Mouse (Mus musculus) lung, adult 2 months (tissue): ENCODE measurements at regions not wholly inside any gene's neighbourhood (a gene's known extent, or its start where the extent isn't known, plus 50 kb on each side); places are given as distances from the start of the nearest gene placed in this dataset.

Source experiments
- DNase-seq: peaks from one replicate; pipeline ENCODE4 v3.0.0; 2022
- H3K4me1 ChIP-seq: fragments of 200-500 bp; 2 replicates; pipeline ENCODE4 v1.6.1; 2011; ENCODE audit warnings: low read length; ENCODE audit not compliant: control insufficient read depth, insufficient read depth
- H3K4me3 ChIP-seq: fragments of 200-500 bp; replicated peaks from 2 replicates; pipeline ENCODE3; 2011; ENCODE audit warnings: low read depth, mild to moderate bottlenecking, control low read depth, low read length; ENCODE audit errors: extremely low read depth
- CTCF ChIP-seq: fragments of 200-500 bp; IDR thresholded peaks from 2 replicates; pipeline ENCODE4 v1.5.1; 2011; ENCODE audit warnings: mild to moderate bottlenecking, low read length, control low read depth; ENCODE audit not compliant: insufficient read depth
- POLR2A ChIP-seq: fragments of 200-500 bp; IDR thresholded peaks from 2 replicates; pipeline ENCODE4 v1.6.1; 2011; ENCODE audit warnings: low read depth, mild to moderate bottlenecking, control low read depth, low read length, borderline replicate concordance; ENCODE audit errors: extremely low read depth
- WGBS: fragments of 180-500 bp; shearing (Covaris S2); methylation state at CpG from one replicate; pipeline ENCODE4 v1.1.7; 2018; 5-methylcytosine and 5-hydroxymethylcytosine counted together

DNA sequence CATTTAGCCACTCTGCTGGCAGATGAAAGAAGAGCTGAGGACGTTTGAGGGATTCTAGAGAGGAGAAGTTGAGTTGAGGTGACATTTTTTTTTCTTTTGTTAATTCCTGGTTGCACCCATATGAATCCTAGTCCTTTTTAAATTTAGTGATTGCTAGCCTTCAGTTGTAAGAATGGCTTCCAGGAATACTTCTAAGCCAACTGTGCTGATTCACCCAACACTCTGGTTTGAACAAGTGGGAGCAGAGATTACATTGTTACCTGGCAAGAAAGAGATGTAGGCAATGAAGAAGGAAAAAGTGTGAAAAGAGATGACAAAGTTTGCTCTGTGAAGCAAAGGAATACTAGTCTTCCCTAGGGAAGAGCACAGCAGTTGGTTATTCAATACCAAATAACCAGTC is 261.1 kb upstream of the Kcnq5 start:
- Histone ChIP-seq H3K4me1 (no peaks in the 10 kb centered on the region), H3K4me3 (no peak overlapping the region)
- WGBS: 34% methylated on average over 1 of the region's 1 CpGs
- no peak for DNase-seq
- TF ChIP-seq CTCF: no peak
- no peak for TF ChIP-seq POLR2A

DNA sequence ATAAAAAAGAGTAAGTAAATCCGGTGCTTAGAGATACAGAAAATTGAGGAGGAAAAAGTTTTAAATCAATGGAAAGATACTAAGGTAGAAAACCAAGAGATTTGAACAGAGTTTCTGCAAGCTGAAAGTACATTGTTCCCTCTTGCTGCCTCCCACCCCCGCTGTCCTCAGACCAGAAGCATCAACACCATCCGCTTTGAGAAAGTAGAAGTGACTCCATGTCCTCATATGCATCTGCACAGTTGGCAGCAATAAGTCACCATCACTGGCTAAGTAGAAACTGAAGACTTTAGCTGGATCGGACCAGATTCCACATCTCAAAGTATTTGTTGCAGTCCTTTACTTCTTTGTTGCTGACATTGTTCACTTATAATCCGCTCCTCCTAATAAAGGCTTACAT is 250.1 kb upstream of the Kcnq5 start:
- DNase-seq: no peak
- TF ChIP-seq POLR2A: no peak
- TF ChIP-seq CTCF: no peak
- no peaks in the 10 kb centered on the region for H3K4me1 ChIP-seq
- H3K4me3 ChIP-seq: no peak overlapping the region
- WGBS: 87% methylated on average over 5 of the region's 5 CpGs

DNA sequence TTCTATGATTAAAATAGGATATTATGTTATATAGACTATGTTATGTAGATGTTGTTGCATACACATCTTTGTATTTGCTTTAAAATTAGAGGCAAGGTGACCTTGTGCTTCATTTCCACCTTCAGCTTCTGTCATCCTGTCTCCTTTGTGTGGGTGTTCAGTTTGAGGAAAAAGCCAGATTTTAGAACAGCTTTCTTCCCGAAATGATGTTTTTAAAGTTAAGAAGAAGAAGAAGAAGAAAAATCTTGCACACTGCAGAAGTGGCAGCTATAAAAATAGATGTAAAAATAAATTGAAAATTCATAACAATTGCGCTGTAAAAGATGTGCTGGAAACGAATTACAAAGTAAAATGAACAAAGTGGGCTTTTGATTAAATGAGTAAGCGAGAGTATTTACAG is 249.5 kb upstream of the Kcnq5 start:
- no peak for TF ChIP-seq POLR2A
- TF ChIP-seq CTCF: no peak
- no peaks in the 10 kb centered on the region for H3K4me1 ChIP-seq
- H3K4me3 ChIP-seq: no peak overlapping the region
- 80% methylated on average over 4 of the region's 4 CpGs for WGBS
- DNase-seq: no peak

DNA sequence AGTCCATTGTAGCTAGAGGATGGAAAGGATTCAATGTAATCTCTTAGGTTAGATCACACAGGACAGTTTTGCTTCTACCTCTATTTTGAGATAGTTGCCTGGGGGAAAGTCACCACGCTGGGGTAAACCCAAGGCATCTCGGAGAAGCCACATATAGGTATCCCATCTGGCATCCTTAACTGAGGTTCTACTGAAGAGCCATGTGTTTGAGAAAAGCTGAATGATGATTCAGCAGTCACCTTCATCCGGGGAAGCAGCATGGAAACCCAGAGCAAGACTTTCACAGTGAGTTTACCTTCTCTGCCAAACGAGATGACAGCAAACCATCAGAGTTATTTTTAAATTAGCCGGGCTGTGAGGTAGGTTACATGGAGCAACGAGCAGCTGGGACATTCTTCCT is 248.9 kb upstream of the Kcnq5 start:
- DNase-seq: no peak
- TF ChIP-seq CTCF: no peak
- TF ChIP-seq POLR2A: no peak
- Histone ChIP-seq H3K4me1 (no peaks in the 10 kb centered on the region), H3K4me3 (no peak overlapping the region)
- 75% methylated on average over 6 of the region's 6 CpGs for WGBS

DNA sequence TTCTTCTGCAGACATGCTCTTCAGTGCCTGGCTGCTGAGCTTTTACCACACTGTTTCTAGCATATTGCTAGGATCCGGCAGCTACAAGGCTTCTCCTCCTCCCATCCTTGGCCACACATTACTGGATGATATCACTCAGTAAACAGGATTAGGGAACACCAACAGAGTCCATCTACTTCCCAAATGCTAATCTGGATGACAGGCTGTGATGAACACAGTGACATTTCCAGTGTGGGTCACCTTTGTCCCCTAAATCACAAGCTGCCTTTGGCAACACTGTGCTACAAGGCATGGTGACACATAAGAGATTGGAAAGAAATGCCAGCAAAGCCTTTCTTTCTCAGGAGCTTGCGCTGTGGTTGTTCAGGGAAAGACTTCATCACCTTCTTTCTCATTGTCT is 246.5 kb upstream of the Kcnq5 start:
- no peak for TF ChIP-seq CTCF
- no peak for TF ChIP-seq POLR2A
- no peak for DNase-seq
- no peak overlapping the region for H3K4me3 ChIP-seq
- no peaks in the 10 kb centered on the region for H3K4me1 ChIP-seq
- WGBS: 89% methylated on average over 2 of the region's 2 CpGs

DNA sequence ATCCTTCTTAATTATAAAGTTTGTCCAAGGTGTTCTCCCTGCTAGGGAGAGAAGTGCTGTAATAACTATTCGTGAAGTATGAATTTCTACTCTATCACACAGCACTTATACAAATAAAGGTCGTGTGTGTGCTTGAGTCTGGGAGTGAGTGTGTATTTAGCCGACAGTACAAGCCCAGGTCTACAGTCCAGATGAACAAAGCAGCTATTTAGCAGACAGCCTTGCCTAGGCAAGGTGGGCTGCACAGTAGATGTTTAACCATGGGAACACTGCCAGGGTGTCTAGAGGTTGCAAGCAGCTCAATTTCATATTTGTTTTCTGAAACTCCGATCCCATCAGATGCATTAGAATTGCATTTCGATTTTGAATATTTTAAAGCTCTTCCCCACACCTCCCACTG is 245.2 kb upstream of the Kcnq5 start:
- no peaks in the 10 kb centered on the region for H3K4me1 ChIP-seq
- no peak for TF ChIP-seq CTCF
- no peak for TF ChIP-seq POLR2A
- 55% methylated on average over 5 of the region's 5 CpGs for WGBS
- no peak overlapping the region for H3K4me3 ChIP-seq
- no peak for DNase-seq

DNA sequence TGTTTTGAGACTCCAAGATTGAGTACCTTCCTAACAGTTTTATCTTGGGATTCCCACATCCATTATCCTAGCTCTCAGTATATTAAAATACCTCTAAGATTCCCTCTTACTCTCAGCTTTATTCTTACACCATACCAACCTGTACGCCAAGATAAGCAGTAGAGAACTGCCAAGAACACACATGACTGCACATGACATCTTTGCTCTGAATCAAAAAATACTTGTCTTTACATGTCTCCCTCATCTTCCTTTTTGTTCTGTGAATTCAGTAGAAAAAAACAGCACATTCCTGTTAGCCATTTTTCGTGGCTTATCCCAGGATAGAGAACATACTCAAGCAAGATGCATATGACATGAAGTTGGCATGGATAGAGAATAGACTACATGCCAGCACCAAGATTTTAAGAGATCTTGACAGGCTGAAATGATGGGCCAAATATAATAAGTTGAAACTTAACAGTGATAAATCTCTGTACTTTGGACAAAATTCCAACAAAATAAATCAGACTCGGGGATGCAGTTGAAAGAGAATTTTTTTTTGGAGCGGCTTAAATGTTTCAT is 206.0 kb upstream of the Kcnq5 start:
- no peaks in the 10 kb centered on the region for H3K4me1 ChIP-seq
- DNase-seq: no peak
- H3K4me3 ChIP-seq: no peak overlapping the region
- WGBS: 73% methylated on average over 4 of the region's 4 CpGs
- no peak for TF ChIP-seq CTCF
- no peak for TF ChIP-seq POLR2A

DNA sequence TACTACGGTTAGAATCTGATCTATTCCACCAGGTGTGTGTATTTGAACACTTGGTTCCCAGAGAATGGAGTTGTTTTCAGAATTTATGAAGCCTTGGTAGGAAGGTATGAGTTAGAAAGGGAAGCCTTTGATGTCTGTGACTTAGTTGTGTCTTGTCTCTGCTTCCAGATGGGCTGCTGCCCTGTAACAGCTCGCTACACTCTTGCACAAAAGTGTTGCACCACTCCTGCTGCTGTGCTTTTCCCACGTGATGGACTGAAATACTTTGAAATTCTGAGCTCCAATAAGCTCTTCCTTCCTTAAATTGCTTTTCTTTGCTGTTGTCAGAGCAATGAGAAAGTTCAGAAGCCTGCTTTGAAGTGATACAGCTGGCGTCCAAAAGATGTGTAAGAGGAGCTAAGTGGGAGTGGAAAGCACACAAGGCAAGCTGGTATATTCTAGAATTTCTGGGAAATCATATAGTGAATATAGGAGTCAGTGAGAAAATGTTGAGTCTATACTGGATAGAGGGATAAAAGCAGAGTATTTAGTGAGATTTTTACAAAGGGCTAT is 174.9 kb upstream of the Kcnq5 start:
- WGBS: 52% methylated on average over 4 of the region's 4 CpGs
- no peak for DNase-seq
- Histone ChIP-seq H3K4me1 (no peaks in the 10 kb centered on the region), H3K4me3 (no peak overlapping the region)
- no peak for TF ChIP-seq CTCF
- TF ChIP-seq POLR2A: no peak

DNA sequence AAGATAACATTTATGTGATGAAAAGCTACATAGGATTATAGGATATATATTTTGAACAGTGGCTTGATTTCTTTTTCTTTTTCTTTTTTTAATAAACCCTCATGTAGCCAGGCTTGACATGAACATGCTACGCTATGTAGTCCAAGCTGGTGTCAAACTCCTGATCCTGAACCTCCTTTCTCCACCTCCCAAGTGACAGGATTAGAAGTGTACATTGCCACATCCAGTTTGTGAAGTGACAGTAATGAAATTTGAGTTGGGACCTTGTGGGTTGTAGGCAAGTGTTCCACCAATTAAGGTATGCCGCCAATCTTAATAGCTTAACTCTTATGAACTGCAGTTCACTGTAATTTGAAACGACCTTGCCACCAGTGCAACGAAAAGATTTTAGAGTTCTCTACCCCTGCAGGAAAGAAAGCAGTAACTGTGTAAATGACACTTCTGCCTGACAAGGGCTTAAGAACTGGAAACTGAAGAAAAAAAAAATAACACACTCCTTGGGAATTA is 156.6 kb upstream of the Kcnq5 start:
- H3K4me1 ChIP-seq: no peaks in the 10 kb centered on the region
- WGBS: 48% methylated on average over 4 of the region's 4 CpGs
- DNase-seq: no peak
- no peak overlapping the region for H3K4me3 ChIP-seq
- no peak for TF ChIP-seq CTCF
- TF ChIP-seq POLR2A: no peak

DNA sequence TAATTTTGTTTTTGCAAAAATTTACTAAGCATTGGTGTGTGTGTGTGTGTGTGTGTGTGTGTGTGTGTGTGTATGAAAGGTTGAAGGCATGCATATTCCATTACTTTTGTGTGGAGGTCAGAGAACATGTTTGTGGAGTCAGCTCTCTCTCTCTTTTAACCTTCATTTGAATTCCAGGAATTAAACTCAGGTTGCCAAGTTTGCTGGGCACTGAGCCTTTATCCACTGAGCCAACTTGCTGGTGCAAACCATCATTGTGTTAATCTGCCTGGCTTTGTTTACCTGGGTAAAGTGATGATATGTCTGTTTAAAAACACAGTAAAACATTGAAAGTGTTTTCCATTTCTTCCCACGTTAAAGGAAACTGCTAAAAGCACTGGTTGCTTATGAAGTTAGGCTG is 154.7 kb upstream of the Kcnq5 start:
- Histone ChIP-seq H3K4me3 (no peak overlapping the region), H3K4me1 (no peaks in the 10 kb centered on the region)
- WGBS: 33% methylated on average over 1 of the region's 1 CpGs
- DNase-seq: no peak
- TF ChIP-seq CTCF (no peak), POLR2A (no peak)
